Mouse (Mus musculus) bone marrow, adult 2 months (tissue): Measurements from ENCODE around the gene Vat1. TPM values are rescaled to one million over a fixed set of nuclear protein-coding genes. Genes with fewer than 3 reads are reported as not detected.
"Not testable (repeated sequence)": the region's sequence is repeated elsewhere in the genome, so short reads cannot be mapped to it uniquely, and the experiment has no call there.

Experiments
- H3K27ac ChIP-seq: fragments of 200-500 bp; 2 replicates; pipeline ENCODE4 v1.5.1; 2012; ENCODE audit warnings: low read depth, mild to moderate bottlenecking, control low read depth, inconsistent platforms, low read length; ENCODE audit not compliant: control insufficient read depth, poor library complexity, insufficient read depth
- H3K4me1 ChIP-seq: fragments of 200-500 bp; 2 replicates; pipeline ENCODE4 v1.6.1; 2011; ENCODE audit warnings: low read length; ENCODE audit not compliant: control insufficient read depth, insufficient read depth
- H3K4me3 ChIP-seq: fragments of 200-500 bp; replicated peaks from 2 replicates; pipeline ENCODE3; 2011; ENCODE audit warnings: mild to moderate bottlenecking, low read depth, low read length, control low read depth; ENCODE audit not compliant: control insufficient read depth
- CTCF ChIP-seq: fragments of 200-500 bp; IDR thresholded peaks from 2 replicates; pipeline ENCODE4 v1.5.1; 2011; ENCODE audit warnings: low read length, control low read depth; ENCODE audit not compliant: control insufficient read depth, insufficient read depth
- POLR2A ChIP-seq: fragments of 200-500 bp; IDR thresholded peaks from 2 replicates; pipeline ENCODE4 v1.6.1; 2011; ENCODE audit warnings: low read depth, mild to moderate bottlenecking, control low read depth, low read length, borderline replicate concordance; ENCODE audit not compliant: control insufficient read depth
- whole genome bisulfite sequencing: fragments of 180-500 bp; shearing (Covaris S2); methylation state at CpG from one replicate; pipeline ENCODE4 v1.1.7; 2018; 5-methylcytosine and 5-hydroxymethylcytosine counted together
- polyA plus RNA-seq: library from polyadenylated mRNA; stranded (reverse); fragments of >200 nt; gene quantifications from 2 replicates; pipeline ENCODE4 v1.2.4, GENCODE M21; 2011; ENCODE audit warnings: low replicate concordance; ENCODE audit not compliant: missing spikeins, insufficient read depth, insufficient read length

Vat1 gene
- polyA plus RNA-seq, 1 experiment: 19.0 TPM

DNA sequence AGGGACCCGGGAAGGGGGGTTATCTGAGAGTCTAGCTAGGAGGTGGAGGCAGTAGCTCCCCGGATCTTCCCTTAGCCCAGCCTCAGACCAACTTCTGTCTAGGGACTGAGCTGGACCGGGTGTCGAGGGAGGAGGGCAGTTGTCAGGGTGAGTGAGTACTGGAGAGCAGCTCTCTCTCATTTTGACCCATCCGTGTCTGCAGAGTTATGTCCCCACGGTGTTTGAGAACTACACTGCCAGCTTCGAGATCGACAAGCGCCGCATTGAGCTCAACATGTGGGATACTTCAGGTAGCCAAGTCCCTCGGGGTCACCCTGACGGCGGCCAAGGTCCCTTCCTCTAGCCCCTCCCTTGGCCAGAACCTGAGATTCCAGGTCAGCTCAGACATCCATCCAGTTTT, 2.7 kb upstream of the Vat1 start:
- TF ChIP-seq CTCF (no peak), POLR2A (no peak)
- no peak overlapping the region for H3K4me3 ChIP-seq
- 28% methylated on average over 13 of the region's 13 CpGs for WGBS
- peaks cover 3% of the 10 kb centered on the region for H3K4me1 ChIP-seq
- no peak overlapping the region for H3K27ac ChIP-seq

DNA sequence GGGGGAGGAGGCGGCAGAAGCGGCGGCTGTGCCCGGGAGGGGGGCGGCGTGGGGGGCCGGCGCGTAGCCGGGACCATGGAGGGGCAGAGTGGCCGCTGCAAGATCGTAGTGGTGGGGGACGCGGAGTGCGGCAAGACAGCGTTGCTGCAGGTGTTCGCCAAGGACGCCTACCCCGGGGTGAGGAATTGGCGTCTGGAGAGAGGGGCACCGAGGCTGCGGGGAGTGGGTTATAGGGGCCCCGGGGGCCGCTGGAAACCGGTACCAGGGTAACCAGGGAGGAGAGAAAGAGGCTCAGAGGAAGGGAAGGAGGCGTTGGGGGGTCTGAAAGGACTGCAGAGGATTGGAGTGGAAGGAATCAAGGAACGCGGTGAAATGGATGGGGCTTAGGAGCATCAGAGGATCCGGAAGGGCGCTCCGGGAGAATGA, 2.2 kb upstream of the Vat1 start:
- WGBS: 2% methylated on average over 29 of the region's 31 CpGs
- Histone ChIP-seq H3K4me1 (peaks cover 4% of the 10 kb centered on the region), H3K4me3 (peak overlapping the region; percentile 51), H3K27ac (no peak overlapping the region)
- no peak for TF ChIP-seq CTCF
- no peak for TF ChIP-seq POLR2A

DNA sequence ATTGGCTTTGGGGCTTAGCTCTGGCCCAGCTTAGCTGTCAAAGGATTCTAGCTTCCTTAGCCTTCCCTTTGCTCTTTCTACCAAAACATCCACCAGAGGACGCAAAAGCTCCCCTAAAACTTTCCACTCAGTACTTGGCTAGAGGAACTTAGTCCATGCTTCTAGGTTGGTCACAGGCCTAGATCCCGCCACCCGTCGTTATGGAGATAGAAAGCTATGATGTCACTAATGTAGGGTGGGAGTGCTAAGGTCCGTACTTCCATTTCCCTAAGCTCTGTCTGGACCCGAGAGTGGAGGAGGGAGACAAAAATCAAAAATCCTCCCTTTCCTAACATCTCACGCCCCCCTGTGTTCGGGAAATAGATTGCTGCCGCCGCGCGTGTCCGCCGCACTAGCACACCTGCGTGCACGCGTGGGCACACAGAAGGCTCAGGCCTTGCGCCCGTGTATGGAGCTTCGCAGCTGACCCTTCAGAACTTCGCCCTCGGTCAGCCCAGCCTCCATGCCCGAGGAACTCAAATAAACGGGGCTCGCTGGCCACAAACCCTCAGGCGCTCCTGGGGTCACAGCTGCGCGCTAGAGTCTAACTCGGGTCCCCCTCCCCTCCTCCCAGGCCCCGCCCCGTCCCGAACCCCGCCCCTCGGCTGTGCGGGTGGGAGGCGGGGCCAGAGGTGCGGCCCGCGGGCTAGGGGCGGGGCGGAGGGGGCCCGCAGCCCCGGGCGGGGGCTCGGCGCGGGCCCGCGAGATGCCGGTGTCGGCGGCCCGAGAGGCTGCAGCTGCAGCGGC, 1.6 kb upstream of the Vat1 start:
- under 1% methylated on average over 54 of the region's 54 CpGs for WGBS
- Histone ChIP-seq H3K27ac (no peak overlapping the region), H3K4me3 (peak overlapping the region; percentile 69), H3K4me1 (peaks cover 4% of the 10 kb centered on the region)
- TF ChIP-seq CTCF (no peak), POLR2A (no peak)

DNA sequence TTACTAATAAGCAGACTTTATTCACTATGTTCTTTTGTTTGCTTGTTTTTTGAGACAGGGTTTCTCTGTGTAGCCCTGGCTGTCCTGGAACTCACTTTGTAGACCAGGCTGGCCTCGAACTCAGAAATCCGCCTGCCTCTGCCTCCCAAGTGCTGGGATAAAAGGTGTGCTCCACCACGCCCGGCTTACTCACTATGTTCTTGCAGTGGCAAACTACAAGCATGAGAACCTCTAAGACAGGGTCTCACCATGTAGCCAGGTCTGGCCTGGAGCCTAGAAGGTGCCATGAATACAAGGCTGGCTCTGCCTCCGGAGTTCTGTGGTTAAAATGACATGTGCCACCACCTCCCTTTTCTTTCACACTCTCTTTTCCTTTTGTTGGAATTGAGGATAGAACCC, 521 bp upstream of the Vat1 start:
- 46% methylated on average over 5 of the region's 5 CpGs for WGBS
- not testable (repeated sequence) for H3K4me1 ChIP-seq, H3K27ac ChIP-seq, H3K4me3 ChIP-seq

DNA sequence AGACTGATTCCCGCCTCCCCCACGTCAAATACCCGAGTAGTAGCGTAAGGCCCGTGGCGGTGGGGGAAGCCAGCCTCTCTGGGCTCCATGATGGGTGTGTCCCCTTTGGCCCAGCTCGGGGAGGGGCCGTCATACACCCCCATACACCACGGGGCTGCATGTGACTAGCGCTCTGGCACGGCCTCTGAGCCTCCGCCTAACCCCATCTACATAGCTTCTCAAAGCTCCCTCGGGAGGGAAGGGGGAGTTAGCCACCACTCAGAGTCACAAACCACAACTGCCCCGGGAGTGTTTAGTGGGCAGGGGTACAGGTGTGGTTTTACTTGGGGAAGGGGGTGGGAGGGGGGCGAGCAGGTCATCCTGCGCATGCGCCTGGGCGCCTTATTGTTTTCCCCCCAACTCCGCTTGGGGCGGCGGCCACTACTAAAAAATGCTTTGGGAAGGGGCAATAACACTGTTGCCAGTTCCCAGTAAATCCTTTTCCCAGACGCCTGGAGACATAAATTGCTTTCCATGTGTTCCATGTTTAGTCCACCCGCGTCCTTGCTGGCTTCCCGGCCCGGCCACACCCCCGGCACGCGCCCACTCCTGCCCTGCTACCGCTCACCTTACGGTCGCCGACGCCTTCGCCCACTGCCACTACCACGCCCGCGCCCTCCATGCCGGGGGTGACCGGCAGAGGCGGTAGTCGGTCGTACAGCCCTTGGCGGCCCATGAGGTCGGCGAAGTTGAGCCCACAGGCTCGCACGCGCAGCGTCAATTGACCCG, 745 bp downstream of the Vat1 start:
- 1% methylated on average over 51 of the region's 51 CpGs for WGBS
- TF ChIP-seq POLR2A: no peak
- TF ChIP-seq CTCF: no peak
- Histone ChIP-seq H3K27ac (peak overlapping the region; percentile 58), H3K4me3 (peak overlapping the region; percentile 96), H3K4me1 (peaks cover 4% of the 10 kb centered on the region)

DNA sequence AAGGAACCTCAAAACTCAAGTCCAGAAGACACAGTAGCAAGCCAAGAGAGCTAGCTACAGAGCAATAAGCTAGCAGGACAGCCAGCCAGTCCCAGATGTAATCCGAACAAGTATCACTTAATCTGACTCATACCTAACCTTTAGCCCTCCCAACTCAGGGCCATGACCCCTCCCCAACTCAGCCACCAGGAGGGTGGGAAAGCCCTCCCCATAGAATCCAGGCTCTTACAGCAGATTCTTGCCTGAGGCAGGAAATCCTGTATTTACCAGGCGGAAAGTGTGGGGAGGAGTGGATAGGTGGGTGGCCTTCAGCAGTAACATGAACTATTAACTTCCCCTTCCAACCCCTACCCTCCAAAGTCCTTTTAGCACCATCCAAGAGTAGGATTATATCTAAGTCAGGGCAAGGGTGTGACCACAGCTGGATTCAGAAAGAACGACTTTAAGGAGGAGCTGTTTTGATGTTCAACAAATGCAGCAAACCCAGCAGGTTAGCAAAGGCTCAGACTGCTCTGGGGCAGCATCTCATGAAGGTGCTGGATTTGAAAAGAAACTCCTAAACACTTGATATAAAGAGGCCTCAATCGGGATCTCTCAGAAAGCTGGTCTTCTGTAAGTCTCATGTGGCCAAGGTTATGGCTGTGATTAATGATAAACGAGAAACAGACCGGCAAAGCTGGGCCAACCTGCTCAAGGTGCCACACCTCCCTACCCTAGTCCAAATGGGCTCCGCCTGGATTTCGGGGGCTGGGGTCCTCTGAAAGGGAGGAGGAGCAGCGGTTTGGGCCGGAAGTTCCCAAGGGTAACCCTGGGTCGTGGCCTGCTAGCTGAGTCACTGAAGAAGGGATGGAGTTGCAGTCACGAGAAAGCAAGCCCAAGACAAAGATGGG, 1.6 kb downstream of the Vat1 start, which contains the start of gene Rnd2:
TSS of gene Rnd2 (plus strand) at position 789 of the 890 bp plus-strand sequence.
- Histone ChIP-seq H3K4me1 (peaks cover 4% of the 10 kb centered on the region), H3K4me3 (peak within 1 kb of the TSS; percentile 96), H3K27ac (peak within 1 kb of the TSS; percentile 58)
- TF ChIP-seq POLR2A (no peak), CTCF (no peak)
- WGBS: 3% methylated on average over 12 of the region's 12 CpGs

DNA sequence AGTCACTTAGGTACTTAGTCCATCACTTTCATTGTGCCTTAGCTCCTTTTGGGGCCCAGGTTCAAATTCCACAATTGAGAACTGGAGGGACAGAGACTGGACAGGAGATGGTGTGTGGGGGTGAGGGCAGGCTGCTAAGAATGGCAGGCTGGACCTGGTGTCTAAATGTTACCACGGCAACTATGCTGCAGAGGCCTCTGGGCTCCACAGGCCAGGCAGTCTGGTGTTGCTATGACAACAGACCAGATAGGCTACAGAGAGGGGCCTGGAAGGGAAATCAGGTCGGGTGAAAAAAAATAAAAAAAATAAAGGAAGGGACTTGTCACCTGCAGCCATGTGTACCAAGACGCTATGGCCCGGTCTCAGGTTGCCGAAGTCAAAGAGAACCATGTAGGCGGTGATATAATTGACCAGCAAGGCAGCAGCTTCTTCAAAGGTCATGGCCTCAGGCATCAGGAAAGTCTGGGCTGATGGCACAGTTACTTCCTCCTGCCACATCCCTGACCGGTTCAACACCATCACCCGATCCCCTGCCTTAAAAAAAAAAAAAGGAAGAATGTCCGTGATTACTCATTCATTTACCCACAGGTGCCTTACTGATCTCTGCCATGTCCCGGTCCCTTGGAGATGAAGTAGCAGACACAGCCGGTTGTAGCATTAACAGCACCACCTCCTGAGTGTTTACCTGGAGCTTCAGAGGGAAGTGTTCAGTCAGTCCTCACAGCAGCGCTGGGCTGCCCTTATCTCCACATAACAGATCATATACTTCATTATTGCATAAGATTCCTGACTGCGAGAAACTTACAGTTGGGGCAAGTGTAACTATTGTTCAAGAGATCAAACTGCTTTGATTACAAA, 3.2 kb downstream of the Vat1 start:
- WGBS: 15% methylated on average over 13 of the region's 13 CpGs
- no peak overlapping the region for H3K27ac ChIP-seq
- peaks cover 4% of the 10 kb centered on the region for H3K4me1 ChIP-seq
- TF ChIP-seq POLR2A: no peak
- no peak for TF ChIP-seq CTCF
- no peak overlapping the region for H3K4me3 ChIP-seq

DNA sequence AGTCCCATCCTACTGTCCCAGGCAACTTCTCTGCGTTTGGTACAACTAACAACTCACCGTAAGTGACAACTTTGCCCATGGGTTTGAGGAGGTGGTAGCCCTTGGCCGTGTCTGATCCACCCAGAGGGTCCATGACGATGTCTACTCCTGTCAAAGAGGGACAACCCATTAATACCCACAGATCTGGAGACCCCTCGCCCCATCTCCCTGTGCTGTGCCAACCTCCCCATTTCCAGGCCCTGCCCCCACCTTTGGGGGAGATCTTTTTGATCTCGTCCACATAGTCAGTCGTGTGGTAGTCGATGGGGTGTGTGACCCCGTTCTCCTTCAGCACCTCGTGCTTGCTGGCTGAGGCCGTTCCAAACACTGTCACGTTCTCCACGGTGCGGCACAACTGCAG, 3.9 kb downstream of the Vat1 start:
- Histone ChIP-seq H3K4me1 (peaks cover 4% of the 10 kb centered on the region), H3K4me3 (no peak overlapping the region), H3K27ac (no peak overlapping the region)
- TF ChIP-seq POLR2A (0 out of 2 replicates have a peak, but pooled peaks have one; percentile 3), CTCF (no peak)
- WGBS: 86% methylated on average over 14 of the region's 14 CpGs
